Comparison of ENCODE assay signal across 8 mouse cellular contexts in the genomic region with DNA sequence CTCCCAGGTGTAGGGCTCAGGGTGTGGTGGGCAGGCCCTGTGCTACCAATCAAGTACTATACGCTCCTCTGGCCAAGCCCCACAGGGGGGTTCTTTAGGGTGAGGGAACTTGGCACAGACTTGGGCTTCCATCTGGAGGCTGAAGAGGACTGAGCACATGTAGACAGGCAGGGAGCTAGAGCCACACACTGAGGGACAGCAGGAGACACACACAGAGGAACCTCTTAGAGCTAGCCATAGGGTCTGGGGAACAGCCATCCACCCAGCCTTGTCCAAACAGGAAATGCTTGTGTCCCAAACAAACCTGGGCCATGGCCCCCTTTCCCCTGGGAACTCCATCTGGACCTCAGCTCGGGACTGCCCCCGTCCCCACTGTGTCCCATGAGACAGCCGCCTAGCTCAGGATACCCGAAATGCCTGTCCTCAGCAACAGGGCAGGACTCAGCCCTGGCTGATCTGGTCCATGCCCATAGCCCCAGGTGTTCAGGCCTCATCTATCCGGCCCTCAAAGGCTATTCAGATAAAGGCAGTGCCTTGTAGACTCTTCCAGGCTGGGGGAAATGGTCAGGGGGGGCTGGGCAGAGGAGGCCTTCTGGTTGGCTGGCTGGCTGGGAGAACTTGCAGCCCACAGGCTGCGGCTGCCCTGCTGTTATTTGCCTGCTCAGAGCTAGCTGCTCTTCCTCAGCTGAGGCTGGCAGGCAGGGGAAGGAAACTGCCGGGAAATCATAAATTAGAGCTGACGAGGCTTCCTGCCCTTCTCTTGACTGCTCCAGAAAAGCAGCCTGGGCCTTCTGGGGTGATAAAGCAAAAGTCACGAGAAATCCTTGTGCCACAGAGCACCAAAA. TPM values are rescaled to one million over a fixed set of nuclear protein-coding genes. Genes with fewer than 3 reads are reported as not detected.
DNase-seq lines count a peak whose midpoint lies in the region; ATAC-seq and TF ChIP-seq lines count a peak whose summit lies in the region.

No protein-coding gene starts in this region.

- H3K4me3 ChIP-seq in forebrain, postnatal 0 days (ENCODE audit: low read depth, low read length) = no peak overlapping the region
- no peak overlapping the region for H3K4me3 ChIP-seq in forebrain, embryonic 12.5 days (replicated peaks)
- H3K4me3 ChIP-seq in limb, embryonic 12.5 days (replicated peaks) = no peak overlapping the region

- no peaks in the 10 kb centered on the region for H3K36me3 ChIP-seq in forebrain, postnatal 0 days (ENCODE audit: insufficient read depth)
- no peaks in the 10 kb centered on the region for H3K36me3 ChIP-seq in forebrain, embryonic 12.5 days (replicated peaks)
- no peaks in the 10 kb centered on the region for H3K36me3 ChIP-seq in limb, embryonic 12.5 days

- no peak for TF ChIP-seq CTCF in forebrain, postnatal 0 days (IDR thresholded peaks at IDR 0.05; ENCODE audit: low read depth)

- peak; percentile 30; the same call in 1 of the 2 replicates for ATAC-seq in forebrain, postnatal 0 days
- ATAC-seq in forebrain, embryonic 12.5 days (ENCODE audit: low FRiP score) = no peak
- no peak for ATAC-seq in limb, embryonic 12.5 days (ENCODE audit: insufficient number of reproducible peaks, insufficient read depth, low FRiP score, low TSS enrichment, low read depth)

- intact Hi-C loops in heart, postnatal 25 days (cut with DNase I) = no loop called here

- H3K27me3 ChIP-seq in forebrain, postnatal 0 days (ENCODE audit: insufficient read depth, low read length) = no peaks in the 10 kb centered on the region
- H3K27me3 ChIP-seq in forebrain, embryonic 12.5 days = peaks cover 29% of the 10 kb centered on the region
- peaks cover 16% of the 10 kb centered on the region for H3K27me3 ChIP-seq in limb, embryonic 12.5 days

- no peak overlapping the region for H3K4me2 ChIP-seq in forebrain, postnatal 0 days (ENCODE audit: low read depth)
- no peak overlapping the region for H3K4me2 ChIP-seq in forebrain, embryonic 12.5 days
- no peak overlapping the region for H3K4me2 ChIP-seq in limb, embryonic 12.5 days

- H3K9ac ChIP-seq in forebrain, postnatal 0 days = no peak overlapping the region
- no peak overlapping the region for H3K9ac ChIP-seq in forebrain, embryonic 12.5 days
- H3K9ac ChIP-seq in limb, embryonic 12.5 days (replicated peaks) = no peak overlapping the region

- H3K4me1 ChIP-seq in forebrain, postnatal 0 days (ENCODE audit: insufficient read depth) = no peaks in the 10 kb centered on the region
- peaks cover 24% of the 10 kb centered on the region for H3K4me1 ChIP-seq in forebrain, embryonic 12.5 days
- H3K4me1 ChIP-seq in limb, embryonic 12.5 days (replicated peaks) = peaks cover 27% of the 10 kb centered on the region

- H3K27ac ChIP-seq in forebrain, postnatal 0 days (ENCODE audit: low read depth, low read length) = no peak overlapping the region
- no peak overlapping the region for H3K27ac ChIP-seq in forebrain, embryonic 12.5 days
- peak overlapping the region; percentile 18; the same call in 1 of the 2 replicates for H3K27ac ChIP-seq in limb, embryonic 12.5 days

- WGBS in forebrain, postnatal 0 days = 49% methylated on average over 10 of the region's 10 CpGs
- WGBS in forebrain, embryonic 12.5 days = 52% methylated on average over 10 of the region's 10 CpGs
- 31% methylated on average over 10 of the region's 10 CpGs for WGBS in limb, embryonic 12.5 days

- H3K9me3 ChIP-seq in forebrain, postnatal 0 days (ENCODE audit: low read length) = no peaks in the 10 kb centered on the region
- no peaks in the 10 kb centered on the region for H3K9me3 ChIP-seq in forebrain, embryonic 12.5 days
- H3K9me3 ChIP-seq in limb, embryonic 12.5 days = no peaks in the 10 kb centered on the region

- no peak for DNase-seq in forebrain, postnatal 0 days
- peak; percentile 80 for DNase-seq in cerebellum, adult 11-12 months
- peak; percentile 29 for DNase-seq in heart, postnatal 25 days (ENCODE audit: low spot score)
- DNase-seq in retina, postnatal 1 day = no peak
- no peak for DNase-seq in spleen, postnatal 4 days (ENCODE audit: low spot score in 2 of 2)
- no peak for DNase-seq in spleen, postnatal 36 days (ENCODE audit: low spot score in 2 of 2)

RNA-seq across cellular contexts. Expression of a gene that starts 3.1 kb away (rescaled TPM):
- 16.4 and 22.8 TPM in 2 replicates for total RNA-seq in forebrain, postnatal 0 days (2014; rRNA removed)
- polyA plus RNA-seq in forebrain, postnatal 0 days (2015; fragmentation: Nextera tagmentation; extraction: Ambion mirVana) = 28.5 and 34.2 TPM in 2 replicates
- 16.0 and 18.2 TPM in 2 replicates for polyA plus RNA-seq in forebrain, embryonic 12.5 days (2016; fragmentation: Nextera tagmentation; extraction: Ambion mirVana)
- 1 to 10 TPM; 2.1 to 2.2 TPM for total RNA-seq in heart, postnatal 25 days (2021)
- 16.4 and 18.2 TPM in 2 replicates for polyA plus RNA-seq in limb, embryonic 12.5 days (2016; fragmentation: Nextera tagmentation; extraction: Ambion mirVana)

RNA-seq across cellular contexts. Expression of a gene that starts 56.1 kb away (rescaled TPM):
- 271 and 355 TPM in 2 replicates for total RNA-seq in forebrain, postnatal 0 days (2014; rRNA removed)
- polyA plus RNA-seq in forebrain, postnatal 0 days (2015; fragmentation: Nextera tagmentation; extraction: Ambion mirVana) = 362 and 390 TPM in 2 replicates
- polyA plus RNA-seq in forebrain, embryonic 12.5 days (2016; fragmentation: Nextera tagmentation; extraction: Ambion mirVana) = 915 and 936 TPM in 2 replicates
- total RNA-seq in heart, postnatal 25 days (2021) = 10 to 100 TPM; 95.7 to 96.0 TPM
- polyA plus RNA-seq in limb, embryonic 12.5 days (2016; fragmentation: Nextera tagmentation; extraction: Ambion mirVana) = 1,006 and 1,007 TPM in 2 replicates

RNA-seq across cellular contexts. Expression of a gene that starts 56.5 kb away (rescaled TPM):
- total RNA-seq in forebrain, postnatal 0 days (2014; rRNA removed) = 31.0 and 34.5 TPM in 2 replicates
- 33.3 and 36.6 TPM in 2 replicates for polyA plus RNA-seq in forebrain, postnatal 0 days (2015; fragmentation: Nextera tagmentation; extraction: Ambion mirVana)
- 27.5 and 27.6 TPM in 2 replicates for polyA plus RNA-seq in forebrain, embryonic 12.5 days (2016; fragmentation: Nextera tagmentation; extraction: Ambion mirVana)
- total RNA-seq in heart, postnatal 25 days (2021) = 10 to 100 TPM; 21.4 to 21.6 TPM
- polyA plus RNA-seq in limb, embryonic 12.5 days (2016; fragmentation: Nextera tagmentation; extraction: Ambion mirVana) = 23.2 and 24.8 TPM in 2 replicates

Comparison
In these comparisons a context has a peak if more than half of its experiments do, and no peak if none do; other contexts are left out.
1. DNase-seq: peak in cerebellum, adult 11-12 months (single experiment) and heart, postnatal 25 days (single experiment); none in forebrain, postnatal 0 days (single experiment), retina, postnatal 1 day (single experiment), spleen, postnatal 4 days (0 of 2) and spleen, postnatal 36 days (0 of 2).